Mouse (Mus musculus) CH12.LX (cell line): ENCODE results near the gene Trim11. TPM values are rescaled to one million over a fixed set of nuclear protein-coding genes. Genes with fewer than 3 reads are reported as not detected.

Source experiments
- DNase-seq: peaks from one replicate; pipeline ENCODE4 v3.0.0-alpha.2; 2013; ENCODE audit errors: extremely low read depth
- H3K27ac ChIP-seq: 2 replicates; pipeline ENCODE4 v1.5.1; 2012; ENCODE audit warnings: low read depth, mild to moderate bottlenecking, control low read depth, moderate library complexity; ENCODE audit not compliant: insufficient read depth
- H3K27me3 ChIP-seq: replicated peaks from 2 replicates; pipeline ENCODE3; 2012; ENCODE audit warnings: inconsistent platforms
- H3K36me3 ChIP-seq, 2 experiments: replicated peaks in 1 of 2; 2 replicates each; pipeline versions ENCODE3 to v1.6.1; 2012; ENCODE audit warnings: inconsistent platforms in 1 of 2, low read length in 1 of 2, mild to moderate bottlenecking in 1 of 2, mixed read lengths in 1 of 2, moderate library complexity in 1 of 2; ENCODE audit not compliant: control insufficient read depth in 1 of 2, insufficient read depth in 1 of 2
- H3K4me1 ChIP-seq, 2 experiments: 2 replicates each; pipeline ENCODE4 v1.6.1; 2012; ENCODE audit warnings: inconsistent platforms in 1 of 2, moderate library complexity in 1 of 2; ENCODE audit not compliant: insufficient read depth in 2 of 2, control insufficient read depth in 1 of 2
- H3K4me2 ChIP-seq: 2 replicates; pipeline ENCODE4 v1.6.1; 2012; ENCODE audit warnings: low read depth, mild to moderate bottlenecking, control low read depth; ENCODE audit not compliant: poor library complexity, insufficient read depth, severe bottlenecking
- H3K4me3 ChIP-seq, 3 experiments: fragments of 150-350 bp in 1 of 3; sonication (generic) in 1 of 3; replicated peaks in 1 of 3; 2 replicates each; pipeline versions ENCODE3 to v1.5.1; 2011 to 2012; ENCODE audit warnings: low read depth in 2 of 3, low read length in 2 of 3, mild to moderate bottlenecking in 2 of 3, moderate library complexity in 2 of 3, control low read depth in 1 of 3, improper control_type of control experiment in 1 of 3, inconsistent platforms in 1 of 3, mixed read lengths in 1 of 3; ENCODE audit not compliant: poor library complexity in 1 of 3
- H3K79me2 ChIP-seq: replicated peaks from 2 replicates; pipeline ENCODE4 v1.6.1; 2012; ENCODE audit warnings: mild to moderate bottlenecking, moderate library complexity; ENCODE audit not compliant: control insufficient read depth, poor library complexity, insufficient read depth, severe bottlenecking; ENCODE audit errors: extremely low read depth
- H3K9ac ChIP-seq: 2 replicates; pipeline ENCODE4 v1.6.1; 2012; ENCODE audit warnings: low read depth, mild to moderate bottlenecking, control low read depth, moderate library complexity; ENCODE audit not compliant: insufficient read depth
- H3K9me3 ChIP-seq: replicated peaks from 2 replicates; pipeline ENCODE3; 2012; ENCODE audit warnings: low read length, inconsistent platforms, mixed read lengths
- CHD1 ChIP-seq: IDR thresholded peaks from 2 replicates; pipeline ENCODE4 v1.6.1; 2012; ENCODE audit warnings: low read depth, low read length, improper control_type of control experiment, inconsistent platforms
- ELF1 ChIP-seq: IDR thresholded peaks from 2 replicates; pipeline ENCODE4 v1.6.1; 2014; ENCODE audit warnings: low read depth, mild to moderate bottlenecking, inconsistent platforms, low read length, improper control_type of control experiment
- EP300 ChIP-seq: IDR thresholded peaks from 2 replicates; pipeline ENCODE4 v1.6.1; 2011; ENCODE audit warnings: low read length, improper control_type of control experiment
- GABPA ChIP-seq: IDR thresholded peaks from 2 replicates; pipeline ENCODE4 v1.6.1; 2012; ENCODE audit warnings: low read depth, low read length, improper control_type of control experiment, inconsistent platforms; ENCODE audit not compliant: insufficient replicate concordance
- JUN ChIP-seq: IDR thresholded peaks from 2 replicates; pipeline ENCODE4 v1.6.1; 2011; ENCODE audit warnings: low read depth, mild to moderate bottlenecking, low read length, improper control_type of control experiment, moderate library complexity; ENCODE audit not compliant: insufficient read depth
- JUND ChIP-seq: conservative IDR thresholded peaks from 2 replicates; pipeline ENCODE4 v1.6.1; 2011; ENCODE audit warnings: low read depth, low read length, improper control_type of control experiment
- KAT2A ChIP-seq: IDR thresholded peaks from 2 replicates; pipeline ENCODE4 v1.6.1; 2012; ENCODE audit warnings: low read length, improper control_type of control experiment, inconsistent platforms; ENCODE audit not compliant: insufficient replicate concordance
- MAX ChIP-seq: IDR thresholded peaks from 2 replicates; pipeline ENCODE4 v1.6.1; 2011; ENCODE audit warnings: low read length, improper control_type of control experiment
- MAZ ChIP-seq: IDR thresholded peaks from 2 replicates; pipeline ENCODE4 v1.6.1; 2012; ENCODE audit warnings: low read depth, mild to moderate bottlenecking, inconsistent platforms, low read length, improper control_type of control experiment, moderate library complexity
- MEF2A ChIP-seq: IDR thresholded peaks from 2 replicates; pipeline ENCODE4 v1.6.1; 2014; ENCODE audit warnings: low read depth, mild to moderate bottlenecking, inconsistent platforms, low read length, improper control_type of control experiment, borderline replicate concordance
- MXI1 ChIP-seq: IDR thresholded peaks from 2 replicates; pipeline ENCODE4 v1.6.1; 2011; ENCODE audit warnings: mild to moderate bottlenecking, low read depth, low read length, improper control_type of control experiment
- NELFE ChIP-seq: IDR thresholded peaks from 2 replicates; pipeline ENCODE4 v1.6.1; 2011; ENCODE audit warnings: low read depth, low read length, improper control_type of control experiment
- NRF1 ChIP-seq: IDR thresholded peaks from 2 replicates; pipeline ENCODE4 v1.6.1; 2014; ENCODE audit warnings: low read depth, mild to moderate bottlenecking, inconsistent platforms, low read length, improper control_type of control experiment, moderate library complexity
- POLR2AphosphoS2 ChIP-seq: IDR thresholded peaks from 2 replicates; pipeline ENCODE4 v1.6.1; 2011; ENCODE audit warnings: low read depth, low read length, improper control_type of control experiment
- RAD21 ChIP-seq: IDR thresholded peaks from 2 replicates; pipeline ENCODE4 v1.6.1; 2011; ENCODE audit warnings: low read depth, mild to moderate bottlenecking, low read length, improper control_type of control experiment, moderate library complexity
- RCOR1 ChIP-seq: conservative IDR thresholded peaks from 2 replicates; pipeline ENCODE4 v1.6.1; 2012; ENCODE audit warnings: low read depth, mild to moderate bottlenecking, inconsistent platforms, low read length, improper control_type of control experiment
- SIN3A ChIP-seq: IDR thresholded peaks from 2 replicates; pipeline ENCODE4 v1.6.1; 2012; ENCODE audit warnings: low read length, improper control_type of control experiment, inconsistent platforms
- SMC3 ChIP-seq: IDR thresholded peaks from 2 replicates; pipeline ENCODE4 v1.6.1; 2011; ENCODE audit warnings: low read depth, low read length, improper control_type of control experiment
- TBP ChIP-seq: conservative IDR thresholded peaks from 2 replicates; pipeline ENCODE4 v1.6.1; 2011; ENCODE audit warnings: low read depth, low read length, improper control_type of control experiment
- TCF12 ChIP-seq: IDR thresholded peaks from 2 replicates; pipeline ENCODE4 v1.6.1; 2014; ENCODE audit warnings: low read depth, mild to moderate bottlenecking, inconsistent platforms, low read length, improper control_type of control experiment
- UBTF ChIP-seq: IDR thresholded peaks from 2 replicates; pipeline ENCODE4 v1.6.1; 2012; ENCODE audit warnings: low read depth, mild to moderate bottlenecking, inconsistent platforms, low read length, improper control_type of control experiment, moderate library complexity
- USF1 ChIP-seq: IDR thresholded peaks from 2 replicates; pipeline ENCODE4 v1.6.1; 2014; ENCODE audit warnings: low read depth, mild to moderate bottlenecking, inconsistent platforms, low read length, improper control_type of control experiment
- USF2 ChIP-seq: conservative IDR thresholded peaks from 2 replicates; pipeline ENCODE4 v1.6.1; 2011; ENCODE audit warnings: low read depth, low read length, improper control_type of control experiment
- ZNF384 ChIP-seq: IDR thresholded peaks from 2 replicates; pipeline ENCODE4 v1.6.1; 2012; ENCODE audit warnings: low read depth, low read length, improper control_type of control experiment, inconsistent platforms
- dilution Hi-C: fragments of 300-500 bp; cut with MboI; formaldehyde crosslinking; loops from 2 replicates; pipeline ENCODE4 v1.14.3; 2020; ENCODE audit warnings: low sequenced_read_pairs; ENCODE audit not compliant: extremely low pct_unique_long_range_greater_than_20kb, extremely low pct_ligation_motif_present
- in situ Hi-C: fragments of 300-500 bp; cut with MboI; formaldehyde crosslinking; loops from 3 replicates; pipeline ENCODE4 v1.14.3; 2019; ENCODE audit warnings: low sequenced_read_pairs, low pct_ligation_motif_present, low pct_unique_long_range_greater_than_20kb, mixed read lengths
- polyA plus RNA-seq: library from polyadenylated mRNA; unstranded; fragments of >175 nt; gene quantifications from 2 replicates; pipeline ENCODE4 v1.2.1, GENCODE M21; 2012; ENCODE audit warnings: low read depth; ENCODE audit not compliant: insufficient read length
- total RNA-seq, 2 experiments: library from RNA; depleted of rRNA; stranded (reverse); fragments of 300-350 nt in 1 of 2; fragments of >200 nt in 1 of 2; gene quantifications; 2 replicates each; pipeline ENCODE4 v1.2.3; 2012 to 2014

Gene Trim11
- total and polyA plus RNA-seq, 3 experiments = 21.8 to 33.2 (median 23.2) TPM

DNA sequence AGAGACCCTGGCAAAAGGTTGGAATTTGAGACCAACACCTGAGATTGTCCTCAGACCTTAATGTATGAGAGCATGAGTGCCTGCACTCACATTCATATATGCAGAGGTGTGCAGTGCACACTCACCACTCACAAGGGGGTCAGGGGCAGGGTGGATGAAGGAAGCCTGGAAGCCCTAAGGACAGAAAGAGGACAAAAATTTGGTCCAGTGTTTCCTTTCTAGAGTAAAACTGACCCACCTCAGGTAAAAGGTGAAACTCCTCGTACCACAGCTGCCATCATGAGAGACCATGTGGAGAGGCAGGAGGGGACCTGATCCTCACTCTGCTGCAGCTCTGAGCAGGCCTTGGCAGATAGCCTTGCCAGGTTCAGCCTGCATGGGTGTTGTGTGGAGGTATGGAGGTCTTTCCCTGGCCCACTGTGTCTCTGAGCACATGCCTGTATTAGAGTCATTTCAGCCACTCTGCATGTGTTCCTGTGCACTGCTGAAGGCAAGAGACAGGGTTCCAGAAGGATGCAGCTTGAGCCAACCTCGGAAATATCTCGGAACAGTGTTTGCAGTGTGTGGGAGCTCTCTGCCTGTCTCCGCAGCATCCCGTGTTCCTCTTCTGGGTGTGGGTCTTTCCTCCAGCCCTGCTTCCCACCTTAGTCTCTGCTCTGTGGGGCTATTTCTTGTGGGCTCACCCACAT lies 20.5 kb upstream of the Trim11 start:
- in situ Hi-C loops = loop anchor here (5.0 kb wide), 1 partner anchor 35 kb away; no protein-coding TSS in a partner anchor
- H3K27ac ChIP-seq = no peak overlapping the region
- peaks cover 13 to 54% of the 10 kb centered on the region in 2 experiments for H3K4me1 ChIP-seq
- peaks cover 7% of the 10 kb centered on the region for H3K9me3 ChIP-seq
- dilution Hi-C loops = no loop called here
- peaks cover 9% of the 10 kb centered on the region for H3K27me3 ChIP-seq
- H3K36me3 ChIP-seq = peaks cover 2 to 19% of the 10 kb centered on the region in 2 experiments
- no peak overlapping the region for H3K9ac ChIP-seq
- H3K79me2 ChIP-seq = peaks cover 2% of the 10 kb centered on the region; the same call in 1 of the 2 replicates
- no peak overlapping the region for H3K4me2 ChIP-seq
- no peak for DNase-seq
- no peak overlapping the region for H3K4me3 ChIP-seq
- no peak for TF ChIP-seq KAT2A
- no peak for TF ChIP-seq USF2
- no peak for TF ChIP-seq RAD21
- no peak for TF ChIP-seq ZNF384
- no peak for TF ChIP-seq GABPA
- TF ChIP-seq NRF1 = no peak
- TF ChIP-seq POLR2AphosphoS2 = no peak
- no peak for TF ChIP-seq MAX
- no peak for TF ChIP-seq TBP
- TF ChIP-seq MAZ = no peak
- TF ChIP-seq NELFE = no peak
- no peak for TF ChIP-seq SMC3
- TF ChIP-seq MXI1 = no peak
- no peak for TF ChIP-seq CHD1
- no peak for TF ChIP-seq EP300
- no peak for TF ChIP-seq JUND
- TF ChIP-seq UBTF = no peak
- no peak for TF ChIP-seq RCOR1
- TF ChIP-seq SIN3A = no peak

DNA sequence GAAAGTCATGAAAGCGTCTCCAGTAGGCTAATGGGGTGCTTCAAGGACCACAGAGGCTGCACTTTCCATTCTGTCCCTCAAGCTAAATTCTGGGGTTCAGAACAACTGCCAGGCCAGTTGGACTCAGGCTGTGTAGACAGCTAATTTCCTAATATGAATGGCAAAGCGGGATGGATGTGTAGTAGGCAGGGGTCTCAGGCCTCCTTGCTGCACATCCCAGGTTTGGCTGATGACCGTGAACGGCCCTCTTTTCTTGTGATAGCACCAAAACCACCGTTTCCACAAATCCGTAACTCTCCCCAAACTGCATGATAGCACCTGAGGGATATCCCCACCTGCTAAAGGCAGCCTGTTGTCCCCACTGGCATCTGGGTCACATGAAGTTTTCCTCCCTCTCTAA lies 19.4 kb upstream of the Trim11 start:
- no peak for TF ChIP-seq ELF1
- TF ChIP-seq JUN = no peak
- no peak for TF ChIP-seq TBP
- no peak for TF ChIP-seq USF1
- no peak for TF ChIP-seq MEF2A
- TF ChIP-seq GABPA = no peak
- no peak for TF ChIP-seq POLR2AphosphoS2
- TF ChIP-seq RAD21 = no peak
- no peak for TF ChIP-seq TCF12
- TF ChIP-seq KAT2A = no peak
- no peak for TF ChIP-seq MAX
- TF ChIP-seq USF2 = no peak
- TF ChIP-seq JUND = no peak
- TF ChIP-seq, all 38 proteins: peak for 0
- Histone ChIP-seq H3K27ac (no peak overlapping the region), H3K79me2 (peaks cover 2% of the 10 kb centered on the region; the same call in 1 of the 2 replicates), H3K4me1 (peaks cover 13 to 45% of the 10 kb centered on the region in 2 experiments), H3K4me2 (peak overlapping the region; percentile 26; the same call in 1 of the 2 replicates), H3K4me3 (no peak overlapping the region), H3K36me3 (peaks cover 2 to 19% of the 10 kb centered on the region in 2 experiments), H3K27me3 (peaks cover under 1% of the 10 kb centered on the region), H3K9ac (no peak overlapping the region), H3K9me3 (peaks cover 7% of the 10 kb centered on the region)
- no peak for DNase-seq
- dilution Hi-C loops (no loop called here), in situ Hi-C loops (loop anchor here (5.0 kb wide), 1 partner anchor 36 kb away; no protein-coding TSS in a partner anchor)
